Mouse (Mus musculus): ENCODE measurements around the gene Slc25a45. TPM values are rescaled to one million over a fixed set of nuclear protein-coding genes. Genes with fewer than 3 reads are reported as not detected.

Slc25a45 gene
- polyA plus RNA-seq, 1 experiment from 2014 or later, result 1.0 TPM

DNA sequence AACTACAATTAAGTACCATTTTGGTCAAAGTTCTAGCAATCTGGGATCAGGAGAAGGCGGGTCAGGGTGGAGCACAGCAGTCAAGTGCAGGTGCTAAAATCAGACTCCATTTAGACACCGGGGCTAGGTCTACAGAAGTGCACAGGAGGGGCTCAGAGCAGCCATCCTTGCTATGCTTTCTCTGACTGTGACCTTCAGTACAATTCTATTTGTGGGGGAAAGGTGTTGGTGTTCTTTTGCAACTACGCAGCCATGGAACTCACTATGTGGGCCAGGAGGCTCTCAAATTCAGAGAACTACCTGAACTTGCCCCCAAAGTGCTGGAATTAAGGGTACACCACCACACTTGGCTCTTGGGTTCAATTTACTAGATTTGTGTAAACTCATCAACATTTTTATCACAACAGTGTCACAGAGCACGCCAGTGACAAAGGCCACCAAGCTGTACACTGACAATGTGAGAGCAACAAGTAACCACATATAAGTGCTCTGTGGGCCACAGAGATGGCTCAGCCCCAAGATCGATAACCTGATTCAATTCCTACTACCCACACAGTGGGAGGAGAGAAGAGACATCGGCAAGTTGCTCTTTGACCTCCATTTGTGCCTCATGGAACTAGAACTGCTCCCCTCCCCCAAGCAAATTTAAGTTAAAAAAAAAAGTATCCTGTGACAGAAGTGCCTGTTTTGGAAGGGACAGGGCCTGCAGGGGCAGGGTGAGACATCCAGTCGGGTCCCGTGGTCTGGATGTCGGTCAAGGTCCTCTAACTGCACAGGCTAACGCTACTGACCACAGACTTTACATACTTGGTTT, 44.1 kb upstream of the Slc25a45 start:
- no peak for ATAC-seq (ENCODE audit: low FRiP score)
- 88% methylated on average over 10 of the region's 10 CpGs for WGBS

DNA sequence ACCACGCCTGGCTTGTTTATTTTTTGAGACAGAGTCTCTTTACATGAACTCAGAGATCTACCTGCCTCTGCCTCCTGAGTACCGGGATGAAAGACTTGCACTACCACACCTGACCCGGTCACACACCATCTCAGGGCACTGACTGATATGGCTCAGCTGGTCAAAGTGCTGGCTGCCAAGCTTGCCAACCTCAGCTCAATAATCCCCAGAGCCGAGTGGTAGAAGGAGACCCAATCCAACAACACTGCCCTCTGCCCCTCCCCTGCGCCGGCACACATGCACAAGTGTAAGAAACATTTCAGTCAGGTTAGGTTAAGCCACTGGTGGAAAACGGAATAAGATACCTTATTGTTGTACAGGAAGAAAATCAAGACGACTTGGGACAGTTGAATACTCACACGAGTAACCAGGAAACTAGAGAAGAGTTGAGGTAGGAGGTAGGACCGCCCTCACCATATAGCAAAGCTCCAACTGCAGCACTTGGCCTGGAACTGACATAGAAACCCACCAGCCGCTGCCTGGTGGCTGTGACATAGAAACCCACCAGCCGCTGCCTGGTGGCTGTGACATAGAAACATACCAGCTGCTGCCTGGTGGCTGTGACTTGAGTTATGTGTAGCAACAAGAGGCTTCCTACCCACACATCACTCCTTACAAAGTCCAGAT, 43.2 kb upstream of the Slc25a45 start:
- H3K4me1 ChIP-seq (replicated peaks; ENCODE audit: control insufficient read depth, insufficient read depth, low read length), result no peaks in the 10 kb centered on the region
- H3K4me2 ChIP-seq (replicated peaks; ENCODE audit: low read depth, low read length), result no peak overlapping the region
- no peak overlapping the region for H3K27ac ChIP-seq (ENCODE audit: low read depth, low read length)
- H3K27me3 ChIP-seq (ENCODE audit: control insufficient read depth, insufficient read depth, low read length), result no peaks in the 10 kb centered on the region
- H3K4me3 ChIP-seq (ENCODE audit: low read depth, low read length), result no peak overlapping the region
- WGBS, result 92% methylated on average over 12 of the region's 12 CpGs
- H3K9ac ChIP-seq (ENCODE audit: low read depth, low read length), result no peak overlapping the region
- no peak for DNase-seq (ENCODE audit: low spot score)
- H3K9me3 ChIP-seq (ENCODE audit: control insufficient read depth, low read length), result no peaks in the 10 kb centered on the region
- no peaks in the 10 kb centered on the region for H3K36me3 ChIP-seq (ENCODE audit: control insufficient read depth, insufficient read depth, low read length)
- no peak for ATAC-seq (ENCODE audit: low FRiP score)

More for the DNA sequence above, 44.1 kb upstream of the Slc25a45 start:
- Histone ChIP-seq H3K27ac (ENCODE audit: low read depth, low read length) (no peak overlapping the region), H3K4me1 (replicated peaks; ENCODE audit: control insufficient read depth, insufficient read depth, low read length) (no peaks in the 10 kb centered on the region), H3K4me2 (replicated peaks; ENCODE audit: low read depth, low read length) (no peak overlapping the region), H3K9me3 (ENCODE audit: control insufficient read depth, low read length) (no peaks in the 10 kb centered on the region), H3K36me3 (ENCODE audit: control insufficient read depth, insufficient read depth, low read length) (no peaks in the 10 kb centered on the region), H3K4me3 (ENCODE audit: low read depth, low read length) (no peak overlapping the region), H3K9ac (ENCODE audit: low read depth, low read length) (no peak overlapping the region), H3K27me3 (ENCODE audit: control insufficient read depth, insufficient read depth, low read length) (no peaks in the 10 kb centered on the region)
- DNase-seq (ENCODE audit: low spot score), result no peak

DNA sequence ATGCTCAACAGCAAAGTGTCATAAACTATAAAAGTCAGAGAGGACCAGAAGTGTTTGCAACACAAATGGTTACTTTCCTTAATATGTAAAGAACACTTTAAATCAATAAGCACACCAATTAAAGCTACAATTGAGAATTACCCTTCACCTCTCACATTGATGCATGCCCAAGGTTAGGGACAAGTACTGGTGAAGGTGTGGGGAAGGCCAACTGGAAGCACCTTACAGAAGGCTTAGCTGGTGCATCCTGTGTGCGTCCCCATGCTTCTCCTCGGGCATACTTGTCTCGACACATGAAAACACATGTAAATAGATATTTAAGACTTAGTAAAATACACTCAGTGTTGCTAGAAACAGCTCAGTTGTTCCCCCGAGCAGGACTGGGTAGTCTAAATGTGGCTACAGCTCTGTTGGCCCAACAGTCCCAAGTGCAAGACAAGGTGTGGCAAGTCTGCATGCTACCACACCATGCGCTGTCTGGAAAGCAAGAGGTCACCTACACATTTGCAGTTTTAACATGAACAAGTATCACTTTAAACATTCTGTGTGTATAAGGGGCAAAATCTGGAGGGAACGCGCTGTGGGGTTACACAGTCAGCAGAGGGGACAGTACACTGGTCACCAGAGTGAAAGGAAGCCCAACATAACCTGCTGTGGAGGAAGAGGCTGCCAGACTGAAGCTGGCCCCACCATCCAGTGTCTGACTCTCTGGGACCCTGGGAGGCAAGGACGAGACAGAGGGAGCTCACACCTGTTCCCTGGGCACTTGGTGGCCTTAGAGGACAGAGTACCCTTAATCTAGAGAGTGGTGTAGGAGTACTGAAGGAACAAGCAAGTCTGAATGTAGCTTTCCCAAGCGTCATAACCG, 42.3 kb upstream of the Slc25a45 start:
- WGBS, result 91% methylated on average over 10 of the region's 10 CpGs
- Histone ChIP-seq H3K9me3 (ENCODE audit: control insufficient read depth, low read length) (no peaks in the 10 kb centered on the region), H3K4me1 (replicated peaks; ENCODE audit: control insufficient read depth, insufficient read depth, low read length) (no peaks in the 10 kb centered on the region), H3K4me2 (replicated peaks; ENCODE audit: low read depth, low read length) (no peak overlapping the region), H3K4me3 (ENCODE audit: low read depth, low read length) (no peak overlapping the region), H3K36me3 (ENCODE audit: control insufficient read depth, insufficient read depth, low read length) (no peaks in the 10 kb centered on the region), H3K27me3 (ENCODE audit: control insufficient read depth, insufficient read depth, low read length) (no peaks in the 10 kb centered on the region), H3K9ac (ENCODE audit: low read depth, low read length) (no peak overlapping the region), H3K27ac (ENCODE audit: low read depth, low read length) (no peak overlapping the region)
- no peak for ATAC-seq (ENCODE audit: low FRiP score)
- no peak for DNase-seq (ENCODE audit: low spot score)

DNA sequence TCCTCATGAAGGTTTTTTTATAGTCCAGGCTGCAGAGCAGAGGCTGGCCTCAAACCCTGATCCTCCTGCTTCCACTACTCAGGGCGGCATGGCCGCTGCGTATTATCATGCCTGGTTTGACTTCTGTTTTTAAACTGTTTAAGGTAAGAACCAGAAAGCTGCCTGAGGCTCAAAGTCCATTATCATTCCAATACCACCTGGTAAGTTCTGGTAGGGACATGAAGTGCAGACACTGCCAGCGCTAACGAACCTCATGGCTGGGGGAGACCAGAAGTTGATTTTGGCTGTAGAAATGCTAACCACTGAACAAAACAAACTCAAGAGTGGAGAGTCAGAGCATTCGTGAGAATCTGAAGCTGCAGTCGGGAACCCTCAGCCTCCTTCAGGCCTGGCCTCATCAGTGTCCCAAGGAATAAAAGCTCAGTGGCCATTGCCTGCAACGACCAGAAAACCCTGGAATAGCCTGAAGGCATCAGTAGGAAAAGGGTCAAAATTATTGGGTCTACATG, 41.6 kb upstream of the Slc25a45 start:
- Histone ChIP-seq H3K27me3 (ENCODE audit: control insufficient read depth, insufficient read depth, low read length) (no peaks in the 10 kb centered on the region), H3K9ac (ENCODE audit: low read depth, low read length) (no peak overlapping the region), H3K9me3 (ENCODE audit: control insufficient read depth, low read length) (no peaks in the 10 kb centered on the region), H3K27ac (ENCODE audit: low read depth, low read length) (no peak overlapping the region), H3K4me2 (replicated peaks; ENCODE audit: low read depth, low read length) (no peak overlapping the region), H3K4me1 (replicated peaks; ENCODE audit: control insufficient read depth, insufficient read depth, low read length) (no peaks in the 10 kb centered on the region), H3K36me3 (ENCODE audit: control insufficient read depth, insufficient read depth, low read length) (no peaks in the 10 kb centered on the region), H3K4me3 (ENCODE audit: low read depth, low read length) (no peak overlapping the region)
- ATAC-seq (ENCODE audit: low FRiP score), result no peak
- DNase-seq (ENCODE audit: low spot score), result no peak
- WGBS, result 81% methylated on average over 8 of the region's 8 CpGs

DNA sequence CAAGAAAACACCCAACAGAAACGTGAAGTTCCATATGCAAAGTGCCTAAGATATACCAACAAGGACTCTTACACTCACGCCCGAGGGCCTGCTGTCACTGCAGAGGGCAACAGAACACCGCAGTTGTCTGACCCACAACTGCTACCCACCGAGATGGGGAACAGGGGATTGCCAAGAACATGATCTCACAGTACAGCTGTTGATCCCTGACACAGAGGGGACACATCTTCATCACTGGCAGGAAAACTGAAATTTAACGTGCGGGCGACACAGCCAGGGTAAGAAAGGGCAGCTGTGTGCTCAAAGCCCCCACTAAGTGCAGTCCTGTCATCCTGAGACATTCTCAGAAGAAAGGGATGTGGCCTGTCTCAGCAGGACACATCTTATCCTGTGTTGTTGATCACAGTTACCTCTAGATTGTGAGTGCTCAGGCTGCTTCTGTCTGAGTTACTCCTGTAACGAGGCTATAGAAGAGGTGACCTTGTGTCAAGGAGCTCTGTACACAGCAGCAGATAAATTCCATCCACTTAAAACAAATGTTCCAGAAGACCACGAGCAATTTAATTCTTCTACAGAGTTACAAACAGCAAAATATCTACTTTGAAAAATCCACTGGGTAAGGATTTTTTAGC, 40.6 kb upstream of the Slc25a45 start:
- H3K36me3 ChIP-seq (ENCODE audit: control insufficient read depth, insufficient read depth, low read length), result no peaks in the 10 kb centered on the region
- H3K27me3 ChIP-seq (ENCODE audit: control insufficient read depth, insufficient read depth, low read length), result no peaks in the 10 kb centered on the region
- H3K4me2 ChIP-seq (replicated peaks; ENCODE audit: low read depth, low read length), result no peak overlapping the region
- H3K4me1 ChIP-seq (replicated peaks; ENCODE audit: control insufficient read depth, insufficient read depth, low read length), result peaks cover 5% of the 10 kb centered on the region
- no peak for ATAC-seq (ENCODE audit: low FRiP score)
- H3K9me3 ChIP-seq (ENCODE audit: control insufficient read depth, low read length), result no peaks in the 10 kb centered on the region
- no peak for DNase-seq (ENCODE audit: low spot score)
- 76% methylated on average over 10 of the region's 10 CpGs for WGBS
- no peak overlapping the region for H3K27ac ChIP-seq (ENCODE audit: low read depth, low read length)
- no peak overlapping the region for H3K4me3 ChIP-seq (ENCODE audit: low read depth, low read length)
- no peak overlapping the region for H3K9ac ChIP-seq (ENCODE audit: low read depth, low read length)

DNA sequence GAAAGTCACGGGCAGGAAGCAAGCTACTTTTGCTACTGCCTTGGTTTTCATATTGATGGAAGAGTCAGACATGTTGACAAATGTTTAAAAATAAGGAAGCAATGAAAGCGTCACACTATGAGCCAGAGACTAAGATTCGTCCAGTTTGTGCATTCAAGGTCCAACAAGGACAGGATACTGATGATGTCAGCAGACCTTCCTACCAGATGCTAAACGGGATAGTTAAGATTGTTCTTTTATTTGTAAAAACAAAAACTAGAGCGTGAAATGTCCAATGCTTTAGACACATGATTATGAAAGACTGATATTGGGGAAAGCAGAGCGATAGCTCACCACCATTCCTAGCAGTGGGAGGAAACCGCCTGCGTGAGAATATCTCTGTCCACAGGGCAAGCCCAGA, 40.0 kb upstream of the Slc25a45 start:
- DNase-seq (ENCODE audit: low spot score), result no peak
- no peaks in the 10 kb centered on the region for H3K27me3 ChIP-seq (ENCODE audit: control insufficient read depth, insufficient read depth, low read length)
- no peak overlapping the region for H3K9ac ChIP-seq (ENCODE audit: low read depth, low read length)
- H3K36me3 ChIP-seq (ENCODE audit: control insufficient read depth, insufficient read depth, low read length), result no peaks in the 10 kb centered on the region
- H3K4me3 ChIP-seq (ENCODE audit: low read depth, low read length), result no peak overlapping the region
- H3K4me2 ChIP-seq (replicated peaks; ENCODE audit: low read depth, low read length), result no peak overlapping the region
- peaks cover 5% of the 10 kb centered on the region for H3K4me1 ChIP-seq (replicated peaks; ENCODE audit: control insufficient read depth, insufficient read depth, low read length)
- ATAC-seq (ENCODE audit: low FRiP score), result no peak
- WGBS, result 89% methylated on average over 8 of the region's 8 CpGs
- H3K27ac ChIP-seq (ENCODE audit: low read depth, low read length), result no peak overlapping the region
- H3K9me3 ChIP-seq (ENCODE audit: control insufficient read depth, low read length), result no peaks in the 10 kb centered on the region

DNA sequence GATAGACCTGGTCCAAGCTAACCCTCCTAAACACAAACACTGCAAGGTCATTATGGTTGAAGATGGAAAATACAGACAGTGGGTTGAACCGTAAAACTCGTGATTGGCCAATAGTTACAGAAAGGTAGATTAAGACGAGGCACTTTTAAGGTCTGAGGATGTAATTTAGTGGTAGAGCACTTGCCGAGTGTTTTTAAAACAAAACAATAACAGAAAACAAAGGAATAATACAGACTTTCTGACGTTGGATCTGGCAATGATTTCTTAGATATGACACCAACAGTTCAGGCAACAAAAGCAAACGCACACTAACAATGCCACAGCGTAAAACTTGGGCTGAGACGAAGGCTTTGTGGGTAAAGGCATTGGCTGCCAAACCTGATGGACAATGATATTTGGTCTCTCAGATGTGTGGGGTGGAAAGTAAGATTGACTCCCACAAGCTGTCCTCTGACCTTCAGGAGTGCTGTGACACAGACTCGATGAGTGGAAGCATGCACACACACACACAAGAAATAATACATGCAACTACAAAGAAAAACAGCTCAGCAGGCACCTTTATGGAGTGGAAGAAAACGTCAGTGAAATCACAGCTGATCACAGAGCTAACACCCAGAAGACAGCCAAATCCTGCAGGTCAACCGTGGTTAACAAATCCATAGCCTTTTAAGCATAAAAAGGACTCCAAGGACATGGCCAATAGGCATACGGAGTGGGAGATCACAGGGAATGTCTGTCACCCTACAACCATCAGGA, 39.3 kb upstream of the Slc25a45 start:
- no peak overlapping the region for H3K9ac ChIP-seq (ENCODE audit: low read depth, low read length)
- H3K27me3 ChIP-seq (ENCODE audit: control insufficient read depth, insufficient read depth, low read length), result no peaks in the 10 kb centered on the region
- no peak overlapping the region for H3K4me2 ChIP-seq (replicated peaks; ENCODE audit: low read depth, low read length)
- no peak for DNase-seq (ENCODE audit: low spot score)
- no peak overlapping the region for H3K27ac ChIP-seq (ENCODE audit: low read depth, low read length)
- 80% methylated on average over 12 of the region's 12 CpGs for WGBS
- no peaks in the 10 kb centered on the region for H3K9me3 ChIP-seq (ENCODE audit: control insufficient read depth, low read length)
- no peak overlapping the region for H3K4me3 ChIP-seq (ENCODE audit: low read depth, low read length)
- H3K4me1 ChIP-seq (replicated peaks; ENCODE audit: control insufficient read depth, insufficient read depth, low read length), result peaks cover 11% of the 10 kb centered on the region
- no peak for ATAC-seq (ENCODE audit: low FRiP score)
- H3K36me3 ChIP-seq (ENCODE audit: control insufficient read depth, insufficient read depth, low read length), result no peaks in the 10 kb centered on the region

DNA sequence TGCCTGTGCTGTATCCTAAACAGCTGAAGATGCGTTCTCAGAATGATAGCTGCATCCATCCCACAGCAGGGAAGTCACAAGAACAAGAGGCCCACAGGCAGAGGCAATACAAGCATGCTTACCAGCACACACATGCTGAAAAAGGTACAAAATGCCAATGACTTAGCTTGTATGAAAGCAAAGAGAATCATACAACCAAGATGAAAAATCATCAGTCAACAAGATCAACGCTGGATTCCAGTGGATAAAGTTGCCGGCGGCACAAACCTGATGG, 38.8 kb upstream of the Slc25a45 start:
- no peak overlapping the region for H3K4me3 ChIP-seq (ENCODE audit: low read depth, low read length)
- ATAC-seq (ENCODE audit: low FRiP score), result no peak
- H3K9ac ChIP-seq (ENCODE audit: low read depth, low read length), result no peak overlapping the region
- H3K9me3 ChIP-seq (ENCODE audit: control insufficient read depth, low read length), result no peaks in the 10 kb centered on the region
- 91% methylated on average over 4 of the region's 4 CpGs for WGBS
- H3K36me3 ChIP-seq (ENCODE audit: control insufficient read depth, insufficient read depth, low read length), result no peaks in the 10 kb centered on the region
- H3K4me2 ChIP-seq (replicated peaks; ENCODE audit: low read depth, low read length), result no peak overlapping the region
- no peaks in the 10 kb centered on the region for H3K27me3 ChIP-seq (ENCODE audit: control insufficient read depth, insufficient read depth, low read length)
- no peak for DNase-seq (ENCODE audit: low spot score)
- H3K4me1 ChIP-seq (replicated peaks; ENCODE audit: control insufficient read depth, insufficient read depth, low read length), result peaks cover 11% of the 10 kb centered on the region
- no peak overlapping the region for H3K27ac ChIP-seq (ENCODE audit: low read depth, low read length)
